Mouse (Mus musculus) heart, adult 2 months (tissue): ENCODE data around the gene 0610010K14Rik. TPM values are rescaled to one million over a fixed set of nuclear protein-coding genes. Genes with fewer than 3 reads are reported as not detected.

ENCODE experiments used
- DNase-seq, 2 experiments: peaks; one replicate each; pipeline ENCODE4 v3.0.0; 2021
- H3K27ac ChIP-seq: fragments of 200-600 bp; 2 replicates; pipeline ENCODE4 v1.8.1; 2022
- H3K27me3 ChIP-seq: fragments of 200-500 bp; 2 replicates; pipeline ENCODE4 v1.6.1; 2012; ENCODE audit warnings: mild to moderate bottlenecking, low read length, inconsistent platforms, mixed read lengths; ENCODE audit not compliant: control insufficient read depth, insufficient read depth
- H3K36me3 ChIP-seq: fragments of 200-500 bp; 2 replicates; pipeline ENCODE4 v1.6.1; 2012; ENCODE audit warnings: low read length, inconsistent platforms; ENCODE audit not compliant: control insufficient read depth, insufficient read depth
- H3K4me1 ChIP-seq: fragments of 200-500 bp; 2 replicates; pipeline ENCODE4 v1.6.1; 2011; ENCODE audit warnings: low read length; ENCODE audit not compliant: control insufficient read depth, insufficient read depth
- H3K4me3 ChIP-seq: fragments of 200-600 bp; 2 replicates; pipeline ENCODE4 v1.8.1; 2022
- H3K79me2 ChIP-seq: fragments of 200-500 bp; replicated peaks from 2 replicates; pipeline ENCODE4 v1.6.1; 2012; ENCODE audit warnings: mild to moderate bottlenecking, inconsistent platforms, low read length, moderate library complexity, mixed read lengths; ENCODE audit not compliant: control insufficient read depth, insufficient read depth
- H3K9ac ChIP-seq: fragments of 200-500 bp; 2 replicates; pipeline ENCODE4 v1.6.1; 2012; ENCODE audit warnings: low read depth, mild to moderate bottlenecking, control low read depth, inconsistent platforms, low read length, mixed read lengths
- CTCF ChIP-seq: fragments of 200-600 bp; IDR thresholded peaks from 2 replicates; pipeline ENCODE4 v1.8.1; 2022; ENCODE audit warnings: antibody characterized with exemption, mild to moderate bottlenecking, moderate library complexity
- EP300 ChIP-seq: fragments of 200-500 bp; IDR thresholded peaks from 2 replicates; pipeline ENCODE4 v1.6.1; 2011; ENCODE audit warnings: low read depth, low read length, control low read depth; ENCODE audit not compliant: insufficient read depth
- POLR2A ChIP-seq: fragments of 200-500 bp; IDR thresholded peaks from 2 replicates; pipeline ENCODE4 v1.6.1; 2011; ENCODE audit warnings: mild to moderate bottlenecking, low read depth, low read length, control low read depth; ENCODE audit not compliant: insufficient read depth
- WGBS: fragments of 180-500 bp; shearing (Covaris S2); methylation state at CpG from one replicate; pipeline ENCODE4 v1.1.7; 2018; 5-methylcytosine and 5-hydroxymethylcytosine counted together
- intact Hi-C: fragments of 180-260 bp; cut with DNase I; formaldehyde crosslinking; loops from one replicate; pipeline ENCODE4 v1.15.1; 2025
- polyA plus RNA-seq: library from polyadenylated mRNA; depleted of rRNA; stranded (reverse); fragments of >200 nt; gene quantifications from 2 replicates; pipeline ENCODE4 v1.2.3, GENCODE M21; 2012
- total RNA-seq, 2 experiments: library from RNA; stranded (reverse); gene quantifications; 2 replicates each; pipeline ENCODE4 v1.2.3; 2021

Gene 0610010K14Rik
- total and polyA plus RNA-seq, 3 experiments, result 30.7 to 38.9 (median 34.5) TPM

- intact Hi-C loops, result loop anchor here (1.0 to 5.0 kb wide), 3 partner anchors 40 to 158 kb away; partner anchors contain the start of gene Asgr1
- H3K4me3 ChIP-seq, result peak within 1 kb of the TSS; percentile 47
- H3K79me2 ChIP-seq, result no peaks in the 10 kb centered on the region
- no peak for TF ChIP-seq CTCF
- no peak for TF ChIP-seq EP300
- H3K4me1 ChIP-seq, result peaks cover 3% of the 10 kb centered on the region
- WGBS, result 53% methylated on average over 6 of the region's 6 CpGs
- H3K36me3 ChIP-seq, result no peaks in the 10 kb centered on the region
- no peak within 1 kb of the TSS for H3K27ac ChIP-seq
- no peak for DNase-seq
- peaks cover 4% of the 10 kb centered on the region; the same call in 1 of the 2 replicates for H3K27me3 ChIP-seq
- no peak within 1 kb of the TSS for H3K9ac ChIP-seq
These were observed 25.3 kb downstream of the 0610010K14Rik start, which contains the start of gene Slc16a11 for GRCm38 (mm10) chr11:70212423-70212822. TSS of gene Slc16a11 (plus strand) at chr11:70212752.

- peaks cover 4% of the 10 kb centered on the region for H3K4me1 ChIP-seq
- WGBS, result 75% methylated on average over 6 of the region's 6 CpGs
- intact Hi-C loops, result loop anchor here (1.0 to 5.0 kb wide), 3 partner anchors 40 to 157 kb away; partner anchors contain the start of gene Asgr1
- H3K27ac ChIP-seq, result no peak overlapping the region
- DNase-seq, result no peak
- H3K4me3 ChIP-seq, result no peak overlapping the region
- peaks cover 4% of the 10 kb centered on the region; the same call in 1 of the 2 replicates for H3K27me3 ChIP-seq
- no peaks in the 10 kb centered on the region for H3K36me3 ChIP-seq
- no peak overlapping the region for H3K9ac ChIP-seq
- TF ChIP-seq EP300 (no peak), POLR2A (no peak), CTCF (no peak)
- H3K79me2 ChIP-seq, result no peaks in the 10 kb centered on the region
These were observed 25.7 kb downstream of the 0610010K14Rik start for GRCm38 (mm10) chr11:70211972-70212371.

- peaks cover 4% of the 10 kb centered on the region; the same call in 1 of the 2 replicates for H3K27me3 ChIP-seq
- intact Hi-C loops, result loop anchor here (5.0 kb wide), 1 partner anchor 38 kb away; no protein-coding TSS in a partner anchor
These were observed 27.0 kb downstream of the 0610010K14Rik start for GRCm38 (mm10) chr11:70210681-70211080.

GRCm38 (mm10) chr11:70208778-70209388, 28.8 kb downstream of the 0610010K14Rik start:
- H3K27ac ChIP-seq, result no peak overlapping the region
- no peak for DNase-seq
- intact Hi-C loops, result no loop called here
- no peak overlapping the region for H3K9ac ChIP-seq
- H3K79me2 ChIP-seq, result no peaks in the 10 kb centered on the region
- no peak overlapping the region for H3K4me3 ChIP-seq
- peaks cover 2% of the 10 kb centered on the region; the same call in 1 of the 2 replicates for H3K27me3 ChIP-seq
- 67% methylated on average over 5 of the region's 5 CpGs for WGBS
- TF ChIP-seq CTCF (no peak), POLR2A (no peak), EP300 (no peak)
- H3K36me3 ChIP-seq, result no peaks in the 10 kb centered on the region
- H3K4me1 ChIP-seq, result peaks cover 9% of the 10 kb centered on the region

More at GRCm38 (mm10) chr11:70210681-70211080, 27.0 kb downstream of the 0610010K14Rik start:
- Histone ChIP-seq H3K27ac (no peak overlapping the region), H3K79me2 (no peaks in the 10 kb centered on the region), H3K4me1 (peaks cover 9% of the 10 kb centered on the region), H3K4me3 (no peak overlapping the region), H3K9ac (no peak overlapping the region), H3K36me3 (no peaks in the 10 kb centered on the region)
- 91% methylated on average over 2 of the region's 2 CpGs for WGBS
- TF ChIP-seq EP300, result no peak
- TF ChIP-seq POLR2A, result no peak
- no peak for TF ChIP-seq CTCF
- no peak for DNase-seq

GRCm38 (mm10) chr11:70207283-70207682, 30.4 kb downstream of the 0610010K14Rik start:
- WGBS, result 29% methylated on average over 7 of the region's 7 CpGs

GRCm38 (mm10) chr11:70206801-70207200, 30.9 kb downstream of the 0610010K14Rik start:
- H3K4me3 ChIP-seq, result no peak overlapping the region
- H3K4me1 ChIP-seq, result peaks cover 6% of the 10 kb centered on the region
- no peak overlapping the region for H3K27ac ChIP-seq
- no peak for TF ChIP-seq EP300
- TF ChIP-seq CTCF, result no peak
- no peak for TF ChIP-seq POLR2A
- H3K9ac ChIP-seq, result no peak overlapping the region
- intact Hi-C loops, result no loop called here
- WGBS, result 23% methylated on average over 2 of the region's 2 CpGs
- no peak for DNase-seq
- no peaks in the 10 kb centered on the region for H3K27me3 ChIP-seq
- H3K79me2 ChIP-seq, result no peaks in the 10 kb centered on the region
- no peaks in the 10 kb centered on the region for H3K36me3 ChIP-seq

More at GRCm38 (mm10) chr11:70207283-70207682, 30.4 kb downstream of the 0610010K14Rik start:
- no peaks in the 10 kb centered on the region for H3K36me3 ChIP-seq
- no peaks in the 10 kb centered on the region for H3K27me3 ChIP-seq
- peaks cover 6% of the 10 kb centered on the region for H3K4me1 ChIP-seq
- H3K27ac ChIP-seq, result no peak overlapping the region
- intact Hi-C loops, result no loop called here
- no peaks in the 10 kb centered on the region for H3K79me2 ChIP-seq
- no peak overlapping the region for H3K4me3 ChIP-seq
- no peak overlapping the region for H3K9ac ChIP-seq
- no peak for DNase-seq
- TF ChIP-seq CTCF, result 0 out of 2 replicates have a peak, but pooled peaks have one; percentile 5
- no peak for TF ChIP-seq EP300
- no peak for TF ChIP-seq POLR2A
